18 mouse cellular contexts compared by ENCODE assay signal in the genomic region with DNA sequence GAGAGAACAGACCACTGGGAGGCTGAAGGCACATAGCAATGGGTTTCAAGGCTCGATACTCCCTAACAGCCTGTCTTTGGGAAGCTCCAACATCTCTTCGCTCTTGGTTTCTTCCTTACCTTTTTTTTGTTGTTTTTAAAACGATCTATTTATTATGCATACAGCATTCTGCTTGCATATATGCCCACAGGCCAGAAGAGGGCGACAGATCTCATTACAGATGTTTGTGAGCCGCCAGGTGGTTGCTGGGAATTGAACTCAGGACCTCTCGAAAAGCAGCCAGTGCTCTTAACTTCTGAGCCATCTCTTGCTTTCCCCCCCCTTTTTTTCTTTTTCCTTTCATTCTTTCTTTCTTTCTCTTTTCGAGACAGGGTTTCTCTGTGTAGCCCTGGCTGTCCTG. TPM values are rescaled to one million over a fixed set of nuclear protein-coding genes. Genes with fewer than 3 reads are reported as not detected.
DNase-seq lines count a peak whose midpoint lies in the region; ATAC-seq and TF ChIP-seq lines count a peak whose summit lies in the region.
"Had no signal": no experiment of that assay in that cellular context is flagged by ENCODE, and none has a peak within 500 bp of the region (broad histone marks: within the 10 kb centered on the region; RNA-seq: fewer than 3 reads in every experiment).

No protein-coding gene starts in this region.

- peaks cover 56% of the 10 kb centered on the region for H3K27me3 ChIP-seq in heart, postnatal 0 days (ENCODE audit: control insufficient read depth, insufficient read depth, low read length)
- H3K27me3 ChIP-seq in heart, embryonic 10.5 days (ENCODE audit: insufficient read depth, poor library complexity, severe bottlenecking): peaks cover 73% of the 10 kb centered on the region
- H3K27me3 ChIP-seq in lung, postnatal 0 days (replicated peaks; ENCODE audit: insufficient read depth, low read length): 0 out of 2 replicates have a peak, but pooled peaks cover 7% of the 10 kb centered on the region
- H3K27me3 ChIP-seq in stomach, postnatal 0 days (ENCODE audit: control insufficient read depth, insufficient read depth, low read length): no peaks in the 10 kb centered on the region

- no peak overlapping the region for H3K4me2 ChIP-seq in heart, postnatal 0 days (ENCODE audit: low read depth, low read length)
- no peak overlapping the region for H3K4me2 ChIP-seq in lung, postnatal 0 days (replicated peaks; ENCODE audit: low read depth, low read length)
- H3K4me2 ChIP-seq in stomach, postnatal 0 days (replicated peaks; ENCODE audit: low read depth): no peak overlapping the region
- H3K4me2 ChIP-seq: embryonic facial prominence, embryonic 15.5 days; forebrain, embryonic 15.5 days; midbrain, embryonic 15.5 days; neural tube, embryonic 13.5 days had no signal

- no peak overlapping the region for H3K27ac ChIP-seq in heart, postnatal 0 days (ENCODE audit: low read depth)
- no peak overlapping the region for H3K27ac ChIP-seq in heart, embryonic 10.5 days
- no peak overlapping the region for H3K27ac ChIP-seq in lung, postnatal 0 days (ENCODE audit: low read length)
- no peak overlapping the region for H3K27ac ChIP-seq in stomach, postnatal 0 days (replicated peaks)
- H3K27ac ChIP-seq: embryonic facial prominence, embryonic 15.5 days; forebrain, embryonic 15.5 days; midbrain, embryonic 15.5 days; neural tube, embryonic 13.5 days had no signal

- H3K9ac ChIP-seq in heart, postnatal 0 days (replicated peaks; ENCODE audit: low read depth, low read length): no peak overlapping the region
- H3K9ac ChIP-seq in lung, postnatal 0 days (replicated peaks; ENCODE audit: low read depth): no peak overlapping the region
- no peak overlapping the region for H3K9ac ChIP-seq in stomach, postnatal 0 days (ENCODE audit: low read length)
- H3K9ac ChIP-seq: embryonic facial prominence, embryonic 15.5 days; forebrain, embryonic 15.5 days; midbrain, embryonic 15.5 days; neural tube, embryonic 13.5 days had no signal

- no peak for DNase-seq in heart, postnatal 0 days (ENCODE audit: low spot score)
- no peak for DNase-seq in heart, embryonic 10.5 days (ENCODE audit: low spot score)
- no peak for DNase-seq in lung, postnatal 0 days (ENCODE audit: low spot score)
- no peak for DNase-seq in lung, postnatal 25 days (ENCODE audit: low spot score)
- DNase-seq in R1 (ENCODE audit: low read depth, low spot score): peak; percentile 58
- DNase-seq in stomach, postnatal 0 days (ENCODE audit: low spot score): no peak
- no peak for DNase-seq in layer of hippocampus, postnatal 36 days
- DNase-seq: cerebellum, postnatal 25 days; kidney, postnatal 14 days; lung, postnatal 36 days; right cerebral cortex, adult 18-20 months; thymus, postnatal 14 days had no signal

- peak; percentile 18; the same call in 1 of the 2 replicates for TF ChIP-seq CTCF in heart, postnatal 0 days (IDR thresholded peaks at IDR 0.05; ENCODE audit: low read depth)
- peak; percentile 41 for TF ChIP-seq CTCF in lung, postnatal 0 days (IDR thresholded peaks at IDR 0.05)
- peak; percentile 50 for TF ChIP-seq CTCF in stomach, postnatal 0 days (IDR thresholded peaks at IDR 0.05; ENCODE audit: low read depth)

- no peak for ATAC-seq in heart, postnatal 0 days (ENCODE audit: insufficient read depth, low read depth)
- no peak for ATAC-seq in lung, postnatal 0 days
- no peak for ATAC-seq in stomach, postnatal 0 days (ENCODE audit: low FRiP score, low TSS enrichment)
- ATAC-seq: forebrain, embryonic 15.5 days; midbrain, embryonic 15.5 days had no signal

- no peak overlapping the region for H3K4me3 ChIP-seq in heart, postnatal 0 days (ENCODE audit: low read depth, low read length)
- no peak overlapping the region for H3K4me3 ChIP-seq in heart, embryonic 10.5 days
- no peak overlapping the region for H3K4me3 ChIP-seq in lung, postnatal 0 days (ENCODE audit: low read depth, low read length)
- H3K4me3 ChIP-seq in stomach, postnatal 0 days (ENCODE audit: low read depth, low read length): no peak overlapping the region
- H3K4me3 ChIP-seq: embryonic facial prominence, embryonic 15.5 days; forebrain, embryonic 15.5 days; midbrain, embryonic 15.5 days; neural tube, embryonic 13.5 days had no signal

- no peaks in the 10 kb centered on the region for H3K9me3 ChIP-seq in heart, postnatal 0 days (replicated peaks; ENCODE audit: control insufficient read depth, low read length)
- no peaks in the 10 kb centered on the region for H3K9me3 ChIP-seq in heart, embryonic 10.5 days
- H3K9me3 ChIP-seq in lung, postnatal 0 days (ENCODE audit: low read length): no peaks in the 10 kb centered on the region
- H3K9me3 ChIP-seq in stomach, postnatal 0 days (ENCODE audit: control insufficient read depth, low read length): no peaks in the 10 kb centered on the region
- H3K9me3 ChIP-seq: embryonic facial prominence, embryonic 15.5 days; forebrain, embryonic 15.5 days; midbrain, embryonic 15.5 days; neural tube, embryonic 13.5 days had no signal

- WGBS in heart, postnatal 0 days: 57% methylated on average over 7 of the region's 7 CpGs
- WGBS in heart, embryonic 10.5 days: 59% methylated on average over 7 of the region's 7 CpGs
- 54% methylated on average over 7 of the region's 7 CpGs for WGBS in lung, postnatal 0 days
- WGBS in stomach, postnatal 0 days: 60% methylated on average over 7 of the region's 7 CpGs

- no peaks in the 10 kb centered on the region for H3K36me3 ChIP-seq in heart, postnatal 0 days (replicated peaks; ENCODE audit: control insufficient read depth, insufficient read depth, low read length)
- no peaks in the 10 kb centered on the region for H3K36me3 ChIP-seq in heart, embryonic 10.5 days
- H3K36me3 ChIP-seq in lung, postnatal 0 days (ENCODE audit: insufficient read depth, low read length): no peaks in the 10 kb centered on the region
- H3K36me3 ChIP-seq in stomach, postnatal 0 days (ENCODE audit: control insufficient read depth, insufficient read depth, low read length): no peaks in the 10 kb centered on the region
- H3K36me3 ChIP-seq: embryonic facial prominence, embryonic 15.5 days; forebrain, embryonic 15.5 days; midbrain, embryonic 15.5 days; neural tube, embryonic 13.5 days had no signal

- no peaks in the 10 kb centered on the region for H3K4me1 ChIP-seq in heart, postnatal 0 days (ENCODE audit: control insufficient read depth, insufficient read depth)
- peaks cover 5% of the 10 kb centered on the region for H3K4me1 ChIP-seq in heart, embryonic 10.5 days
- no peaks in the 10 kb centered on the region for H3K4me1 ChIP-seq in lung, postnatal 0 days (ENCODE audit: insufficient read depth, low read depth, low read length)
- no peaks in the 10 kb centered on the region for H3K4me1 ChIP-seq in stomach, postnatal 0 days (replicated peaks; ENCODE audit: control insufficient read depth, insufficient read depth)

- TF ChIP-seq EP300 in heart, postnatal 0 days (IDR thresholded peaks at IDR 0.05; ENCODE audit: low read depth): no peak
- TF ChIP-seq EP300 in lung, postnatal 0 days (IDR thresholded peaks at IDR 0.05): no peak
- TF ChIP-seq EP300 in stomach, postnatal 0 days (optimal IDR thresholded peaks at IDR 0.05): no peak

RNA-seq across cellular contexts. Expression of gene C1qa, which starts 0.6 kb away (rescaled TPM):
- total RNA-seq in heart, postnatal 0 days (2014; rRNA removed; ENCODE audit: low replicate concordance): 40.9 and 50.6 TPM in 2 replicates
- polyA plus RNA-seq in heart, postnatal 0 days (2015; fragmentation: Nextera tagmentation; extraction: Ambion mirVana): 25.9 and 27.6 TPM in 2 replicates
- 1.3 and 4.2 TPM in 2 replicates for polyA plus RNA-seq in heart, embryonic 10.5 days (2016; fragmentation: Nextera tagmentation; extraction: Ambion mirVana)
- 39.4 and 41.2 TPM in 2 replicates for polyA plus RNA-seq in lung, postnatal 0 days (2015; fragmentation: Nextera tagmentation; extraction: Ambion mirVana)
- polyA plus RNA-seq in stomach, postnatal 0 days (2015; fragmentation: Nextera tagmentation; extraction: Ambion mirVana): 49.7 and 53.0 TPM in 2 replicates
- 10 to 100 TPM; 48.9 to 50.7 TPM for total RNA-seq in layer of hippocampus, postnatal 36 days (2021)
- total RNA-seq: ES-E14 had no signal

RNA-seq across cellular contexts. Expression of gene C1qc, which starts 6.3 kb away (rescaled TPM):
- 31.1 and 49.2 TPM in 2 replicates for total RNA-seq in heart, postnatal 0 days (2014; rRNA removed; ENCODE audit: low replicate concordance)
- polyA plus RNA-seq in heart, postnatal 0 days (2015; fragmentation: Nextera tagmentation; extraction: Ambion mirVana): 19.3 and 22.4 TPM in 2 replicates
- polyA plus RNA-seq in heart, embryonic 10.5 days (2016; fragmentation: Nextera tagmentation; extraction: Ambion mirVana): 1.3 and 4.7 TPM in 2 replicates
- polyA plus RNA-seq in lung, postnatal 0 days (2015; fragmentation: Nextera tagmentation; extraction: Ambion mirVana): 29.3 and 30.9 TPM in 2 replicates
- polyA plus RNA-seq in stomach, postnatal 0 days (2015; fragmentation: Nextera tagmentation; extraction: Ambion mirVana): 48.6 and 49.4 TPM in 2 replicates
- 10 to 100 TPM; 36.1 to 37.7 TPM for total RNA-seq in layer of hippocampus, postnatal 36 days (2021)
- total RNA-seq: ES-E14 had no signal

RNA-seq across cellular contexts. Expression of gene C1qb, which starts 13.2 kb away (rescaled TPM):
- total RNA-seq in heart, postnatal 0 days (2014; rRNA removed; ENCODE audit: low replicate concordance): 38.7 and 64.1 TPM in 2 replicates
- polyA plus RNA-seq in heart, postnatal 0 days (2015; fragmentation: Nextera tagmentation; extraction: Ambion mirVana): 37.2 and 39.8 TPM in 2 replicates
- polyA plus RNA-seq in heart, embryonic 10.5 days (2016; fragmentation: Nextera tagmentation; extraction: Ambion mirVana): 4.5 and 13.4 TPM in 2 replicates
- polyA plus RNA-seq in lung, postnatal 0 days (2015; fragmentation: Nextera tagmentation; extraction: Ambion mirVana): 46.6 and 55.1 TPM in 2 replicates
- polyA plus RNA-seq in stomach, postnatal 0 days (2015; fragmentation: Nextera tagmentation; extraction: Ambion mirVana): 79.6 and 80.6 TPM in 2 replicates
- 10 to 100 TPM; 47.8 to 51.2 TPM for total RNA-seq in layer of hippocampus, postnatal 36 days (2021)
- total RNA-seq: ES-E14 had no signal

RNA-seq across cellular contexts. Expression of gene Epha8, which starts 57.5 kb away (rescaled TPM):
- 0.08 and 0.19 TPM in 2 replicates for total RNA-seq in heart, postnatal 0 days (2014; rRNA removed; ENCODE audit: low replicate concordance)
- not detected in 2 replicates for polyA plus RNA-seq in heart, postnatal 0 days (2015; fragmentation: Nextera tagmentation; extraction: Ambion mirVana)
- polyA plus RNA-seq in heart, embryonic 10.5 days (2016; fragmentation: Nextera tagmentation; extraction: Ambion mirVana): 0.17 and 0.45 TPM in 2 replicates
- polyA plus RNA-seq in lung, postnatal 0 days (2015; fragmentation: Nextera tagmentation; extraction: Ambion mirVana): 0.04 and 0.12 TPM in 2 replicates
- 0.11 and 0.16 TPM in 2 replicates for polyA plus RNA-seq in stomach, postnatal 0 days (2015; fragmentation: Nextera tagmentation; extraction: Ambion mirVana)
- 1 to 10 TPM; 2.0 to 2.1 TPM for total RNA-seq in layer of hippocampus, postnatal 36 days (2021)
- polyA plus RNA-seq: heart, embryonic 16.5 days had no signal
